Mouse (Mus musculus): ENCODE measurements at regions not wholly inside any gene's neighbourhood (a gene's known extent, or its start where the extent isn't known, plus 50 kb on each side); places are given as distances from the start of the nearest gene placed in this dataset.
"Not testable (repeated sequence)": the region's sequence is repeated elsewhere in the genome, so short reads cannot be mapped to it uniquely, and the experiment has no call there.

GRCm38 (mm10) chr5:133935451-133935850 lies 164.1 kb upstream of the Castor2 start:
- DNase-seq, result no peak

DNA sequence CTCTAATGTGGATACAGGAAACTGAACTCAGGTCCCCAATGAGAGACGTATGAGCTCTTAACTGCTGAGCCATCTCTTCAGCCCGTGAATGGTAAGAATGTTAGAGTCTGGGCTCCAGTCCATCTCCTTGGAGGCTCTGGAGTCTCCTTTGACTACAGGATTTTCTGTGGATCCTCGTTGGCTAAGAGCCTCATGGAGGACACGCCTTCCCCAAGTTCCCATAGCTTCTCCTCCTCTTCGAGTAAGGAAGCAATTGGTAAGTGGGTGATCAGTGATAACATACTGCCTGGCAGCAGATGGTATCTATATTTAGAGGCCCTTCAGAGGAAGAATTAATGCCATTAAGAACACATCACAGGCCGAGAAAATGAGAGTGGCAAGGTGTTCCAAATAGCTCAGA lies 164.5 kb upstream of the Castor2 start:
- DNase-seq, result no peak

GRCm38 (mm10) chr5:133930101-133930500 lies 169.4 kb upstream of the Castor2 start:
- no peak for DNase-seq

GRCm38 (mm10) chr5:133927054-133927453 lies 172.5 kb upstream of the Castor2 start:
- DNase-seq, result no peak

DNA sequence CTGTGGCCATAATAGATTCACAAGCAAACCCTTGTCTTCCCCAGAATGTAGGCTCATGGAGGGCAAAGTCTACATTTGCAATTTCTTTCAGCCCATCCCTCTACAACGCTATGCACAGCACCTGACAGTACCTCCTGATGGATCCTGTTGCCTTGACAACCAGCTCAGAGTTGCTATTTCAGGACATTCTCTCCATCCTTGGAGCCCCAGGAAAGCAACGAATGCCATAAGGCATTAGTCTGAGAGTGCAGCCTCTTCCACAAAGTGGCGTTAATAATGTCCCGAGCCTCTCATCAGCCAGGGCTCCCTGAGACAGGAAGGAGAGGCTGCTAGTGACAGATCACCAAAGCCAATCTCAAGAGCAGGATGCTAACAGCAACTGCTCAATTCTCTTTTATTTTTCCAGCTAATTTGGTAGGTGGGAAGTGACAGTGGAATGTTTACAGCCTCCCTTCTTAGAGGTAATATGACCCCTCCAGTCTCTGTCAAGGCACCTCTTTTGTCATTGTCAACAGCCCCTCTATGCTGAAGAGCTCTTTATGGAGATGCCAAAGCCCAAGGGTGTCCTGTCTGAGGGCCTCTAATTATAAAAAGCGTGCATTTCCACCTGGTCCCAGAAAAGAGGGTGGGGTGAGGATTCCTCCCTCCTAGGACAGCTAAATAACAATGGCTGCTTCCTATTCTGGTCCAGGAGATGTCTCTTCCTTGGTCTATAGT lies 174.2 kb upstream of the Castor2 start:
- no peak for DNase-seq

GRCm38 (mm10) chr5:133922181-133922580 lies 177.3 kb upstream of the Castor2 start:
- DNase-seq, result no peak

DNA sequence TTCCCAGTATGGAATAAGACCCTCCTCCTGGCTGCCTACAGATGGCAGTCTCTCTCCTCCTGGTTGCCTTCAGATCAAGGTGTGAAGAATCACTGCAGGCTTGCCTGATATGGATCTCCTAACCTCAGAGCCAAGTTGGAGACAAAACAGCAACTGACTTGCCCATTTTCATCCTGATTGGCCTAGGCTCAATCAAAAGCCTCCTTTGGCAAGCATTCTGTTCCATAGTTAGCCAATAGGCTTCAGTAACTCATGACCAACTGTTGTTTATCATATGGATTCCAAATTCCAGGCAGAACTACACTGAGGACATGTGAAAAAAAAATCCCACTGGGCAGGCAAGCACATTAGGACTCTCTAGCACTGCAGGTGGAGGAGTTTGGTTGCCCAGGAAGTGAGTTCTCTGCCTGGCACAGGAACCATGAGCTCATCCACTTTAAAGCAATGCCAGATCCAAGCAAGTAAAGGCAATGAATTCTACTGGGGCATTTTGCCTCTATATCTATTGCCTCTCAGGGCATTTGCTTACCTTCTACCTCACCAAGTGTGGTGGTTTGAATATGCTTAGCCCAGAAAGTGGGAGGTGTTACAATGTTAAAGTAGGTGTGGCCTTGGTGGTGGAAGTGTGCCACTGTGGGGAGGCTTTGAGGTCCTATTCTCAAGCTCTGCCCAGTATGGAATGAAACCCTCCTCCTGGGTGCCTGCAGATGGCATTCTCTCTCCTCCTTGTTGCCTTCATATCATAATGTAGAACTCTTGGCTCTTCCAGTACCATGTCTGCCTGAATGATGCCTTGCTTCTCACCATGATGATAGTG lies 183.6 kb upstream of the Castor2 start:
- DNase-seq, result no peak

- no peak for DNase-seq
These were observed 192.1 kb upstream of the Castor2 start for GRCm38 (mm10) chr5:133907442-133907841.

- peak; percentile 8 for DNase-seq
These were observed 201.4 kb upstream of the Castor2 start for GRCm38 (mm10) chr5:133898025-133898598.

DNA sequence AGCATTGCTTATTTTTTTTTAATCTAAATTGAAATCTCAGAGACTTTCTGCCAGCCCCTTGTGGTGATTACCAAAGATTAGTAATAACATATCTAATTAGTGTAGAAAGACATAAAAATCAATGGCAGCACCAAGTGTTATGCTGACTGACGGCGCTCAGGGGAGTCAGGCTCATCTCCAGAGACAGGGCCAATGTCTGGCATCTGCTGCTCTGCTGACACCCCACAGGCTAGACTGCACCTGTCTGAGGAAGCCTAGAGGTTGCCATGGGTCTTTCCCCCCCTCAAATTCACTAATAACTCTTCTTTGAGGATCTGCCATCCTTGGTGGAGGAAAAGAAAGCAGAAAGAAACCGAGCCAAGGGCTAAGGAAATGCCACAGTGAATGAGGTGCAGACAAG lies 208.8 kb upstream of the Castor2 start:
- no peak for DNase-seq

GRCm38 (mm10) chr5:133889841-133890240 lies 209.7 kb upstream of the Castor2 start:
- no peak for DNase-seq

DNA sequence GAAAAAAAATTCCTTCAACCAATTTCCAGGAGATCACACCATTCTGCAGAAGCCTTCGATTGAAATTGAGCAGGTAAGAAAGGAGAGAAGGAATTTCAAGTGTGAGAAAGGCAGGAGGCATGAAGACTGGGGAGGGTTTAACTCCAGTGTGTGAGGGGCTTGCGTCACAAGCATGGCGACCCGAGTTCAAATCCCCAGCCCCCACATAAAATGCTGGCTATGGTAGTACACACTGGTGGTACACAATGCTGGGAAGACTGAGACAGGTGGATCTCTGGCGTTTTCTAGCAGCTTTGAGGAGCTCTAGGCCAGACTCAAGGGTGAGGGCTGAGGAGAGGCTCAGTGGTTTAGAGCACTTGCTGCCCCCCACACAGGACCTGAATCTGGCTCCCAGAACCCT lies 214.0 kb upstream of the Castor2 start:
- DNase-seq, result no peak

DNA sequence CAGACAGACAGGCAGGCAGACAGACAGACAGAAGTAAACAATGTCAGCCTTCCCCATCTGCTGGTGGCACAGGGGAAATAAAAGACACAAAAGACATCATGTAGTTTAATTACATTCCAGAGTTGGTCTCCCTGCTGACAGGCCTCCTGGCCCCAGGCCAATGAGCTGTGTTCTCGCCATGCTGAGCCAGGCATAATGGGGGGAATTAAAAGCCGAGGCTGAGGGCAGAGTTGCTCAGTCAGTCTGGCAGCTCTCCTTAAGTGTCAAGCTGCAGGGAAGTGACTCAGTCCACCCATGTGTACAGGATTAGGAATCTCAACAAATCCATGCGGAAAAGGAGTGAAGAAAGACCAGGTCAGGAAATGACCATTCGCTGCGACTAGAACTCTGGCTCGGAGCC lies 214.5 kb upstream of the Castor2 start:
- peak; percentile 79 for DNase-seq

DNA sequence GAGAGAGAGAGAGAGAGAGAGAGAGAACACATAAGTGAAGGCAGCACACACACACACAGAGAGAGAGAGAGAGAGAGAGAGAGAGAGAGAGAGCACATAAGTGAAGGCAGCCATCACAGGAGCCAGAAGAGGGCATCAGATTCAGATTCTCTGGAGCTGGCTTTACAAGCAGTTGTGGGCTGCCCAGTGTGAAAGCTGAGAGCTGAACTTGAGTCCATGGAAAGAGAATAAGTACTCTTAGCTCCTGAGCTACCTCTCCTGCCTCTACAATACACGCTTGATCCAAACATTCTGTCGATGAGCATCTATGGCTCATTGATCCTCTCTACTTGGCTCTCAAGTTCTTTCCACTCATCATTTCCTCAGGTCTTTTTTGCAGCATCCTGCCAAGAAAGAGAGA lies 214.9 kb upstream of the Castor2 start:
- no peak for DNase-seq

- no peak for DNase-seq
These were observed 255.0 kb upstream of the Castor2 start for GRCm38 (mm10) chr5:133844483-133844882.

- DNase-seq, result not testable (repeated sequence)
These were observed 257.3 kb upstream of the Castor2 start for GRCm38 (mm10) chr5:133842059-133842706.

DNA sequence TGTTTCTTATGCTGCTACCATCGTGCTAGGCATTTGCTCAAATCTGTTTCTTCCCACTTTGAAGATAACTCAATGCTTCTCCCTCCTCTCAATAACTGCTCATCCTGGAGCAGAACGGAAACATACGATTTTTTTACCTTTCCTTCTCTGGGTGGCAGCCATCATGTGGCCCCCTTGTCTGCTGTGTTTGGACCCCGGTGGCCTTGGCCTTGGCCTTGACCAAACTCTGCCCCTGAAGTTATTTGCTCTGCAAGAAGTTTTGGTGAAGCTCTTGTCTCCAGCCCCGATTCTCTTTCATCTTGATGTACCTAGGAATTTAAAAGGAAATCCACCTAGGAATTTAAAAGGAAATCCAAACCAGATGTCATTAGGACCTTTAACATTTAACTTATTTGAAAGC lies 261.2 kb upstream of the Castor2 start:
- no peak for DNase-seq

GRCm38 (mm10) chr5:133833217-133833616 lies 266.3 kb upstream of the Castor2 start:
- DNase-seq, result no peak

GRCm38 (mm10) chr5:133828226-133828625 lies 271.3 kb upstream of the Castor2 start:
- DNase-seq, result no peak

DNA sequence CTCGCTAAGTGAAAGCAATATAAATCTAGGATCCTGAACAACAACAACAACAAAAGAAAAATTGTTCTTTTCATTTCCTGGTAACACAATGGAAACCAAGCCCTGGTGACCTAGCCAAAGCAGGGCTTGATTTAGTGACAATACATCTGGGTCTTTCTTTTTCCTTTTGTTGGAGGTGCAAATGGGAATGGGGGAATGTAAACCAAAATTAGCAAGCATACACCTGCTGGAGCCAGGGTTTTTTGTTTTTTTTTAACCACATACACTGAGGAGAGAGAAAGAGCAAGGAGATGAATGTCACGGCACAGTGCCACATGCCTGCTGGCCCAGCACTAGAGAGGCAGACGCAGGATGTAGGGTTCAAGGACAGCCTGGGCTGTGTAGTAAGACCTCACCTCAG lies 275.6 kb upstream of the Castor2 start:
- no peak for DNase-seq

- DNase-seq, result no peak
These were observed 278.2 kb upstream of the Castor2 start for GRCm38 (mm10) chr5:133821273-133821672.

DNA sequence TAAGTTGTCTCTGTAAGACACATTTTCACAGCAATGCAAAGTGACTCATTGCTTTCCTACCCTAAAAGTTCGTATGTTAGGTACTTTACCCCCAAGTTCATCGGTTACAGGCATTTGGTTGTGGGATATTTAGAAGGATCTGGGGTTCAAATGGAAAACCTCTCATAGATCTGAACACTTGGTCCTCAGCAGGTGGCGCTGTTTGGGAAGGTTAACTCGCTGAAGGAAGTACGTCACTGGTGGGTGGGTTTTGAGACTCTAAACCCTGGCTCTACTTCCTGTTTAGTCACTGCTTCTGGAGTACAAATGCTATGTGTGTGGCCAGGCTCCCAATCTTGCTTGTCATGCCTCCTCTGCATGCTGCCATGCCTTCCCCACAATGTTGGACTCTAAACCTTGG lies 284.0 kb upstream of the Castor2 start:
- peak; percentile 8 for DNase-seq

DNA sequence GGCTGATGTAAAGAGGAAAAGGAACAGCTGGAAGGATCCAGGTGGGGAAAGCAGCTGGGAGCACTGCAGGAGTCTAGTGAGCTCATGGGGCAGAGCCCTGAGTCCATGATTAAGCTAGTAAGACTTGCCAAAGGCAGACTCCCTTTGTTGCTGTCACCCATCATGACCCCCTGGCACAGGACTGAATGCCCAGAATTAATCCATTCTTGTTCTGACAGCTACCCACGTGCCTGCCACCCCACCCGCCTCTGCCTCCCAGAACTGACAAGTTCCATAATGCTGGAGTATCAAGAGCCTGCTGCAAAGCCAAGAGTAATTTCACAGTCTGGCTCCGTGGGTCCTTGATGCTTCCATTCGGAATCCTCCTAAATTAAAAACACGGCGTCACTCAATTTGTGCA lies 285.1 kb upstream of the Castor2 start:
- DNase-seq, result no peak

GRCm38 (mm10) chr5:133812216-133812615 lies 287.3 kb upstream of the Castor2 start:
- no peak for DNase-seq

Data from kidney, postnatal 10 days (tissue).